Mouse (Mus musculus) small intestine, adult 2 months (tissue): ENCODE data around the gene Commd1. TPM values are rescaled to one million over a fixed set of nuclear protein-coding genes. Genes with fewer than 3 reads are reported as not detected.

ENCODE experiments used
- H3K27ac ChIP-seq: fragments of 200-500 bp; 2 replicates; pipeline ENCODE4 v1.5.1; 2012; ENCODE audit warnings: low read depth, low read length, control low read depth, inconsistent platforms; ENCODE audit not compliant: insufficient read depth
- H3K27me3 ChIP-seq: fragments of 200-500 bp; 2 replicates; pipeline ENCODE4 v1.6.1; 2012; ENCODE audit warnings: mild to moderate bottlenecking, moderate library complexity, low read length, inconsistent platforms; ENCODE audit not compliant: control insufficient read depth, insufficient read depth
- H3K36me3 ChIP-seq: fragments of 200-500 bp; 2 replicates; pipeline ENCODE4 v1.6.1; 2012; ENCODE audit warnings: mild to moderate bottlenecking, low read length, control low read depth, inconsistent platforms; ENCODE audit not compliant: control insufficient read depth, insufficient read depth
- H3K4me1 ChIP-seq: fragments of 200-500 bp; 2 replicates; pipeline ENCODE4 v1.6.1; 2012; ENCODE audit warnings: low read length, inconsistent platforms, mixed read lengths; ENCODE audit not compliant: control insufficient read depth, insufficient read depth, insufficient read length
- H3K4me3 ChIP-seq: fragments of 200-500 bp; 2 replicates; pipeline ENCODE4 v1.5.1; 2012; ENCODE audit warnings: low read depth, mild to moderate bottlenecking, control low read depth, inconsistent platforms, low read length, moderate library complexity
- CTCF ChIP-seq: fragments of 200-500 bp; IDR thresholded peaks from 2 replicates; pipeline ENCODE4 v1.5.1; 2012; ENCODE audit warnings: low read depth, mild to moderate bottlenecking, control low read depth, inconsistent platforms, low read length, moderate library complexity, mixed read lengths; ENCODE audit not compliant: insufficient replicate concordance, insufficient read length; ENCODE audit errors: extremely low read depth
- POLR2A ChIP-seq: fragments of 200-500 bp; IDR thresholded peaks from 2 replicates; pipeline ENCODE4 v1.6.1; 2012; ENCODE audit warnings: low read depth, mild to moderate bottlenecking, control low read depth, inconsistent platforms, low read length, moderate library complexity
- WGBS: fragments of 180-500 bp; shearing (Covaris S2); methylation state at CpG from one replicate; pipeline ENCODE4 v1.1.7; 2018; 5-methylcytosine and 5-hydroxymethylcytosine counted together
- polyA plus RNA-seq: library from polyadenylated mRNA; depleted of rRNA; stranded (reverse); fragments of >200 nt; gene quantifications from 2 replicates; pipeline ENCODE4 v1.2.3, GENCODE M21; 2012

Commd1 gene
- polyA plus RNA-seq, 1 experiment = 5.2 TPM

DNA sequence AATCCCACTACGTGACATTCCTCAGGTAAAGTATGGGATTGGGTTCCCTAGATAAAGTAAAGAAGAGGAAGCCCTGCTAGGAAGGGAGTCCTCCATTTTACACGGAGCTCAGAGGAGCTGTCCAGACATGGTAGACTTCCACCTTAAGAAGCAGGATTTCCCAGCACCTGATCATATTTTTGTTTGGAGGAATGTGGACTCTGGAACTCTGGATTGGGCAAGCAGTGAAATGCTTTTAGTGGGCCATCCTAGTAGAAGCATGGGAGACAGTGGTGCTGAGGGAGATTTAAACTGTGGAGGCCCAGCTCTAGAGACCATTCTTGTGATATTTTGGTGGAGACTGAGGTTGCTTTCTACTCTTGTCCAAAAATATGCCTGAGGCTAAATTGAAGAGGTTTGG is 59.6 kb downstream of the Commd1 start:
- Histone ChIP-seq H3K27me3 (no peaks in the 10 kb centered on the region), H3K4me1 (no peaks in the 10 kb centered on the region), H3K4me3 (no peak overlapping the region), H3K36me3 (no peaks in the 10 kb centered on the region), H3K27ac (no peak overlapping the region)
- no peak for TF ChIP-seq CTCF
- TF ChIP-seq POLR2A = no peak
- WGBS = 74% methylated on average over 2 of the region's 2 CpGs

DNA sequence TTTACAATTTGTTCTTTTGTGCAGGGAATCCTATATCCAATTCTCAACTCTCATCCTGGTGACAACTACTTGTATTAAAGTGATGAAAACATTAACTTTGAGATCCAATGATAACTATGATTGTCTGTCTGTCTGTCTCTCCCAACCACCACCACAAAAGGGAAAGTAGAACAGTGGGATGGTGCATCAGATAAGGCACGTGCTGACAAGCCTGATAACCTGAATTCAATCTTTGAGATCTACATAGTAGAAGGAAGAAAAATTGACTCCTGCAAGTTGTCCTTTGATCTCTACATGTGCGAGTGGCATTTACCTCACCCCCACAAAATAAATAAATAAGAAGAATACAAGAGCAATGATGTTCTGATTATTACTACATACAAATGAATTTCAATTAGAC is 62.8 kb downstream of the Commd1 start:
- Histone ChIP-seq H3K4me3 (no peak overlapping the region), H3K27ac (no peak overlapping the region), H3K36me3 (no peaks in the 10 kb centered on the region), H3K27me3 (no peaks in the 10 kb centered on the region), H3K4me1 (no peaks in the 10 kb centered on the region)
- no peak for TF ChIP-seq CTCF
- TF ChIP-seq POLR2A = no peak
- 31% methylated on average over 2 of the region's 2 CpGs for WGBS

DNA sequence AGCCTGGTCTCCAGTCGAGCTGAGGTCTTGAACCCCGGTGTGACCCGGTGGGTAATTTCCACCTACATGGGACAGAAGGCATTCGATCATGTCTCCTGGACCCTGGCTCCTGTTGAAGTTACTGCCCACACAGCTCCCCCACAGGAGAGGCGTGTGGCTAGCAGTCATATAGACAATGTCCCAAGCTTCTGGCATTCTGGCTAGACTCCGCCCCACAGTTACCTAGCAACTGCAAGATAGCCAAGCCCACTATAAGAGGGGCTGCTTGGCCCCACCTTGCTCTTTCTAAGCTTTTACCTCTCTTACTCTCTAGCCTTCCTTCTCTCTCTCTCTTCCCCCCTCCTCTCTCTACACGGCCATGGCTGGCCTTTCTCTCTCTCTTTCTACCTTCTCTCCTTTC is 64.4 kb downstream of the Commd1 start:
- WGBS = 94% methylated on average over 7 of the region's 7 CpGs

DNA sequence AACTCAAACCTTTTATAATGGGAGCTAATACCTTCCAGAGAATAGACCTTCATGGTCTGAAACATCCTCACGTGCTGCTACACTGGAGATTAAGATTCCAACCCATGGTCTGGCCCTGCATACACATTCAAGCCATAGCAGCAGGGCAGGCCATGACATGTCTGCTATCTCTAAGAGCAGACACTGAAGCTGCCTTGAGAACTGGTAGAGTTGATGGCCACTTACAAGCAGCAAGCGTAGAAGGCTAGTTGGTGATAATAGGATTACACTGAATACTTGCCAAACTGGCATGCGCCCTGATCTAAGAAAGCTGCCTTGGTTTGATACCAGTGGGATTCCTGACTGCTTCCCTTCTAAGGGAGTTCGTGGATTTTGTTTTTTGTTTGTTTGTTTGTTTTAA is 68.4 kb downstream of the Commd1 start:
- Histone ChIP-seq H3K27me3 (no peaks in the 10 kb centered on the region), H3K4me3 (no peak overlapping the region), H3K27ac (no peak overlapping the region), H3K36me3 (no peaks in the 10 kb centered on the region), H3K4me1 (no peaks in the 10 kb centered on the region)
- TF ChIP-seq CTCF = no peak
- TF ChIP-seq POLR2A = no peak
- 90% methylated on average over 4 of the region's 4 CpGs for WGBS

More for the DNA sequence above, 64.4 kb downstream of the Commd1 start:
- TF ChIP-seq CTCF (no peak), POLR2A (no peak)
- Histone ChIP-seq H3K36me3 (no peaks in the 10 kb centered on the region), H3K4me1 (no peaks in the 10 kb centered on the region), H3K4me3 (no peak overlapping the region), H3K27ac (no peak overlapping the region), H3K27me3 (no peaks in the 10 kb centered on the region)

DNA sequence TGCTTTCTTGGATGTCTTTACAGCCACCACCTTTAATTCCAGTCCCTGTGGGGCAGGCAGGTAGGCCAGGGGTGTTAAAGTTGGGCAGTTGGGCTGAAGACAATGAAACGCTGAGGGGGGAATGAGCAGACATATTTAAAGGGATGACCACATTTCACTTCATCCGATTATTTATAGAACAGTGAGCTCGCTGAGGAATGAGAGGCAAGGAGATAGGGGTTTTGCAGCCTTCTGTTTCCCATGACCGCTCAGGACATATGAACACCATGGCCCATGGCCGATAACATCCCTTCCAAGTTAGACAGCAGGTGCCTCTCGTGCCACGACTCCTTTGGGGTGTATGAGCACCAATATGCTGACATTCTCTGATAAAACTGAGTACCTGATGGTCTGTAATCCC is 70.4 kb downstream of the Commd1 start:
- no peak overlapping the region for H3K27ac ChIP-seq
- WGBS = 95% methylated on average over 7 of the region's 7 CpGs
- TF ChIP-seq POLR2A = no peak
- TF ChIP-seq CTCF = no peak

DNA sequence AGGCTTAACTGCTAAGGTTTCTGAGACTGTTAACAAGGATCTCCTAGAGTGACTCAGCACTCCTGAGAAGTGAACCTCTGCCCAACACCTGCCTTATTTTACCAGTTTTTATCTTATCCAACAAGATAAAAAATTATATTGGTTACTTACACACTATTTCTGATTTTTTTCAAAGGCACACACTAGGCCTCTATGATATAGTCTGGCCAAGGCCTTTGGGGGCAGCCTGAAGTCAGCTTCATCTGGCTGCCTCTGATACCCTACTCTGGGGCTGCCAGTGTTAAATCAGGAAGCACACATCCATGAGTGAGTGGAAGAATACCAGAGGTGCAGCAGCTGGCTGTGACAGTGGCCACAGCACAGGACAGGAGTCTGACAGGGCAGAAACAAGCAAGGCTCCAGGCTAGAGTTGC is 75.7 kb downstream of the Commd1 start:
- Histone ChIP-seq H3K27ac (no peak overlapping the region), H3K36me3 (no peaks in the 10 kb centered on the region), H3K27me3 (no peaks in the 10 kb centered on the region), H3K4me3 (no peak overlapping the region), H3K4me1 (peaks cover 4% of the 10 kb centered on the region; the same call in 1 of the 2 replicates)
- no peak for TF ChIP-seq POLR2A
- TF ChIP-seq CTCF = no peak

More for the DNA sequence above, 70.4 kb downstream of the Commd1 start:
- no peak overlapping the region for H3K4me3 ChIP-seq
- H3K27me3 ChIP-seq = no peaks in the 10 kb centered on the region
- no peaks in the 10 kb centered on the region for H3K4me1 ChIP-seq
- no peaks in the 10 kb centered on the region for H3K36me3 ChIP-seq

DNA sequence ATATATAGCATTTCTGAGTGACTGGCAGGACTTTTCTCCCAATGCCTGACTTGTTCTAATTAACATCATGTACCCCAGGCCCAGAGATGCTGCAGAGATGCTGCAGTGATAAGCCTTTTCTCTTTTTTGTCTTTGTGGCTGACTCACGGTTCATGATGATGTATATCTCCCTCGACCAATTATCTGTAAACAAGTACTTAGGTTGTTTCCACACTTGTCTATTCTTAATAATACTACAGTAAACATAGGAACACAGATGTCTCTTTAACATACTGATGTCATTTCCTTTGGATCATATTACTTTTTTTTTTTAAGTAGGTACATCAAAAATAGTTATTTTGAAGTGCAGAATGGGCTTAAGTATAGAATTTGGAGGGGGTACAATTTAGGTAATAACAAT is 79.3 kb downstream of the Commd1 start:
- H3K36me3 ChIP-seq = no peaks in the 10 kb centered on the region
- no peak overlapping the region for H3K4me3 ChIP-seq
- peaks cover 6% of the 10 kb centered on the region; the same call in 1 of the 2 replicates for H3K4me1 ChIP-seq
- TF ChIP-seq POLR2A = no peak
- no peak for TF ChIP-seq CTCF
- H3K27me3 ChIP-seq = no peaks in the 10 kb centered on the region
- no peak overlapping the region for H3K27ac ChIP-seq
- WGBS = 76% methylated on average over 2 of the region's 2 CpGs

DNA sequence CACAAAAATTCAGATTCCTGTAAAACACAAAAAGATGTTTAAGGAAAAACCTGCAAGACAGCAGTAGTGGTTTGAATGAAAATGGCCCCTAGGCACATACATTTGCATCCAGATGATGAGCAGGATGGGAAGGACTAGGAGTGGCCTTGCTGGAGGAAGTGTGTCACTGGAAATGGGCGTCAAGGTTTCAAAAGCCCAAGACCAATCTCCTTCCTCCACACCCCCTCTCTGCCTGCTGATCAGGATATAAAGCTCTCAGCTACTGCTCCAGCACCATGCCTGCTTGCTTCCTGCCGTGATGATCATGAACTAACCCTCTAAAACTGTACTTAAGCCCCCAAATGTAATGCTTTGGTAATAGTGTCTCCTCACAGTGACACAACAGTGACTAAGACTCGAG is 82.1 kb downstream of the Commd1 start:
- WGBS = 82% methylated on average over 3 of the region's 3 CpGs
- TF ChIP-seq CTCF (no peak), POLR2A (no peak)
- peaks cover 4% of the 10 kb centered on the region; the same call in 1 of the 2 replicates for H3K4me1 ChIP-seq

More for the DNA sequence above, 82.1 kb downstream of the Commd1 start:
- H3K36me3 ChIP-seq = no peaks in the 10 kb centered on the region
- H3K4me3 ChIP-seq = no peak overlapping the region
- no peak overlapping the region for H3K27ac ChIP-seq
- H3K27me3 ChIP-seq = no peaks in the 10 kb centered on the region
